Comparison of ENCODE assay signal across 8 mouse cellular contexts in the genomic region with DNA sequence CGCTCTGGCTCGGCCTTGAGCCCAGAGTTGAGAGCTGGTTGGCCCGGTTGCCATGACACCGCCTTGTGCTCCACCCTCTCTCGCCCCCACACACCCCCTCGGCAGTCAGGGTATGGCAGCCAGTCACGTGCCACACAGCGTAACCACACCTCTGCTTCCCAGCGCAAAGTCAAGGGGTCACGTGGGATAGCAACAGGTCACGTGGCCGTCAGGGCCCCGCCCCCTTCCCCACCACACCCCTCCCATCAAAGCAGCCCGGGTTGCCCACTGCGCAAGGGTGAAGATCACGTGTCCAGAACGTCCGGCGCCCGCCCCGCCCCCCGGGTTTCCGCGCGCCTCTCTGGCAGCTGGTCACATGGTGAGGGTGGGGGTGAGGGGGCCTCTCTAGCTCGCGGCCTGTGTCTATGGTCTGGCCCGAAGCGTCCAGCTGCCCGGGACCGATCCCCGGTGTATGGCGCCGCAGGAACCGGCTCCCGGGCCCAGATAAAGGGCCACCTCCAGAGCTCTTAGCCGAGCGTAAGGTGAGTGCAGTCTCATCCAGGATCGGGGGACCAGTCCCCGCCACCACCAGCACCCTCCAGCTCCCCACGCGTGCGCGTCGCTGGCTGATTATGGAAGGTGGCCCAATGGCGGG. TPM values are rescaled to one million over a fixed set of nuclear protein-coding genes. Genes with fewer than 3 reads are reported as not detected.
A peak's percentile ranks its signal among the peaks of the same experiment; 100 is the strongest.
DNase-seq lines count a peak whose midpoint lies in the region; ATAC-seq and TF ChIP-seq lines count a peak whose summit lies in the region.

A gene (plus strand): TSS at position 296 of the 634 bp plus-strand sequence.

- H3K4me3 ChIP-seq in CH12.LX (replicated peaks in 1 of 3; ENCODE audit: low read depth in 2 of 3, low read length in 2 of 3, poor library complexity in 1 of 3): peak within 1 kb of the TSS; percentile 83 to 96 (median 89)
- H3K4me3 ChIP-seq in forebrain, embryonic 11.5 days (ENCODE audit: low read depth, low read length): peak within 1 kb of the TSS; percentile 88
- H3K4me3 ChIP-seq in heart, embryonic 16.5 days (ENCODE audit: low read length): peak within 1 kb of the TSS; percentile 72
- peak within 1 kb of the TSS; percentile 71 for H3K4me3 ChIP-seq in liver, embryonic 15.5 days (replicated peaks)
- H3K4me3 ChIP-seq in neural tube, embryonic 12.5 days: peak within 1 kb of the TSS; percentile 81

- H3K36me3 ChIP-seq in CH12.LX (replicated peaks in 1 of 2; ENCODE audit: control insufficient read depth in 1 of 2, insufficient read depth in 1 of 2, low read length in 1 of 2): peaks cover 34 to 40% of the 10 kb centered on the region in 2 experiments
- H3K36me3 ChIP-seq in forebrain, embryonic 11.5 days (ENCODE audit: control insufficient read depth, insufficient read depth, low read length): peaks cover 31% of the 10 kb centered on the region
- H3K36me3 ChIP-seq in heart, embryonic 16.5 days (ENCODE audit: control insufficient read depth, insufficient read depth): peaks cover 37% of the 10 kb centered on the region
- H3K36me3 ChIP-seq in liver, embryonic 15.5 days (replicated peaks): peaks cover 37% of the 10 kb centered on the region
- peaks cover 38% of the 10 kb centered on the region for H3K36me3 ChIP-seq in neural tube, embryonic 12.5 days

- 0% methylated on average over 46 of the region's 46 CpGs for WGBS in forebrain, embryonic 11.5 days
- WGBS in heart, embryonic 16.5 days: under 1% methylated on average over 46 of the region's 46 CpGs
- under 1% methylated on average over 46 of the region's 46 CpGs for WGBS in liver, embryonic 15.5 days (ENCODE audit: insufficient replicate concordance)
- under 1% methylated on average over 45 of the region's 46 CpGs for WGBS in neural tube, embryonic 12.5 days

- DNase-seq in CH12.LX (ENCODE audit: extremely low read depth): peak; percentile 98
- peak; percentile 94 for DNase-seq in c-Kit-positive CD71-positive TER-119-negative erythroid progenitor cells, embryonic 14.5 days (ENCODE audit: low read depth)
- peak; percentile 100 for DNase-seq in forebrain, embryonic 11.5 days (ENCODE audit: low spot score)
- DNase-seq in kidney, postnatal 36 days: peak; percentile 99 to 100
- DNase-seq in telencephalon, adult 2 months (ENCODE audit: low read depth, low spot score): peak; percentile 98

- H3K27me3 ChIP-seq in CH12.LX (replicated peaks): peaks cover 33% of the 10 kb centered on the region
- no peaks in the 10 kb centered on the region for H3K27me3 ChIP-seq in forebrain, embryonic 11.5 days (ENCODE audit: control insufficient read depth, insufficient read depth, low read length)
- H3K27me3 ChIP-seq in heart, embryonic 16.5 days (ENCODE audit: control insufficient read depth, insufficient read depth, low read length): peaks cover 9% of the 10 kb centered on the region
- peaks cover 44% of the 10 kb centered on the region for H3K27me3 ChIP-seq in liver, embryonic 15.5 days
- no peaks in the 10 kb centered on the region for H3K27me3 ChIP-seq in neural tube, embryonic 12.5 days (replicated peaks)

- peak; percentile 89 for TF ChIP-seq POLR2A in CH12.LX (IDR thresholded peaks at IDR 0.05; ENCODE audit: low read depth, low read length)

- peaks cover 8 to 45% of the 10 kb centered on the region in 2 experiments for H3K4me1 ChIP-seq in CH12.LX (ENCODE audit: control insufficient read depth in 1 of 2, insufficient read depth in 2 of 2)
- peaks cover 8% of the 10 kb centered on the region; the same call in 1 of the 2 replicates for H3K4me1 ChIP-seq in forebrain, embryonic 11.5 days (replicated peaks; ENCODE audit: control insufficient read depth, insufficient read depth, low read length)
- peaks cover 13% of the 10 kb centered on the region for H3K4me1 ChIP-seq in heart, embryonic 16.5 days (ENCODE audit: control insufficient read depth, insufficient read depth, low read length)
- peaks cover 79% of the 10 kb centered on the region for H3K4me1 ChIP-seq in liver, embryonic 15.5 days (replicated peaks)
- peaks cover 40% of the 10 kb centered on the region for H3K4me1 ChIP-seq in neural tube, embryonic 12.5 days

- H3K9ac ChIP-seq in CH12.LX (ENCODE audit: insufficient read depth, low read depth): peak within 1 kb of the TSS; percentile 93
- peak within 1 kb of the TSS; percentile 99 for H3K9ac ChIP-seq in forebrain, embryonic 11.5 days (ENCODE audit: low read length)
- peak within 1 kb of the TSS; percentile 89 for H3K9ac ChIP-seq in heart, embryonic 16.5 days (ENCODE audit: low read length)
- H3K9ac ChIP-seq in liver, embryonic 15.5 days: peak within 1 kb of the TSS; percentile 73
- H3K9ac ChIP-seq in neural tube, embryonic 12.5 days: peak within 1 kb of the TSS; percentile 93

- ATAC-seq in forebrain, embryonic 11.5 days (replicated peaks; ENCODE audit: low FRiP score): peak; percentile 92
- peak; percentile 91 for ATAC-seq in heart, embryonic 16.5 days (replicated peaks; ENCODE audit: extremely low read depth, insufficient read depth, low FRiP score)
- ATAC-seq in liver, embryonic 15.5 days (ENCODE audit: insufficient read depth): peak; percentile 86
- ATAC-seq in neural tube, embryonic 12.5 days (ENCODE audit: low FRiP score, low read depth): peak; percentile 91

- TF ChIP-seq RAD21 in CH12.LX (IDR thresholded peaks at IDR 0.05; ENCODE audit: low read depth, low read length): no peak

- in situ Hi-C loops in CH12.LX (cut with MboI; ENCODE audit: low pct_ligation_motif_present, low pct_unique_long_range_greater_than_20kb, low sequenced_read_pairs): no loop called here

- TF ChIP-seq CTCF in CH12.LX (conservative IDR thresholded peaks at IDR 0.05 in 1 of 2, IDR thresholded peaks at IDR 0.05 in 1 of 2; ENCODE audit: low read depth in 2 of 2, low read length in 2 of 2): no peak

- H3K79me2 ChIP-seq in CH12.LX (replicated peaks; ENCODE audit: control insufficient read depth, extremely low read depth, insufficient read depth, poor library complexity, severe bottlenecking): peaks cover 21% of the 10 kb centered on the region

- dilution Hi-C loops in CH12.LX (cut with MboI; ENCODE audit: extremely low pct_ligation_motif_present, extremely low pct_unique_long_range_greater_than_20kb, low sequenced_read_pairs): no loop called here

- no peaks in the 10 kb centered on the region for H3K9me3 ChIP-seq in CH12.LX (replicated peaks; ENCODE audit: low read length)
- H3K9me3 ChIP-seq in forebrain, embryonic 11.5 days (ENCODE audit: control insufficient read depth, low read length): no peaks in the 10 kb centered on the region
- no peaks in the 10 kb centered on the region for H3K9me3 ChIP-seq in heart, embryonic 16.5 days (replicated peaks; ENCODE audit: control insufficient read depth, low read length)
- H3K9me3 ChIP-seq in liver, embryonic 15.5 days (replicated peaks): no peaks in the 10 kb centered on the region
- no peaks in the 10 kb centered on the region for H3K9me3 ChIP-seq in neural tube, embryonic 12.5 days

- TF ChIP-seq EP300 in CH12.LX (IDR thresholded peaks at IDR 0.05; ENCODE audit: low read length): no peak

- peak within 1 kb of the TSS; percentile 33; the same call in 1 of the 2 replicates for H3K27ac ChIP-seq in CH12.LX (ENCODE audit: insufficient read depth, low read depth)
- peak within 1 kb of the TSS; percentile 84 for H3K27ac ChIP-seq in forebrain, embryonic 11.5 days (ENCODE audit: low read depth, low read length)
- peak within 1 kb of the TSS; percentile 83 for H3K27ac ChIP-seq in heart, embryonic 16.5 days (ENCODE audit: low read length)
- H3K27ac ChIP-seq in liver, embryonic 15.5 days (replicated peaks): peak within 1 kb of the TSS; percentile 73
- H3K27ac ChIP-seq in neural tube, embryonic 12.5 days: peak within 1 kb of the TSS; percentile 57; the same call in 1 of the 2 replicates

- H3K4me2 ChIP-seq in CH12.LX (ENCODE audit: insufficient read depth, low read depth, poor library complexity, severe bottlenecking): peak within 1 kb of the TSS; percentile 74
- H3K4me2 ChIP-seq in forebrain, embryonic 11.5 days (ENCODE audit: low read depth, low read length, severe bottlenecking): peak within 1 kb of the TSS; percentile 86
- H3K4me2 ChIP-seq in heart, embryonic 16.5 days (ENCODE audit: low read depth, low read length): peak within 1 kb of the TSS; percentile 89
- peak within 1 kb of the TSS; percentile 94 for H3K4me2 ChIP-seq in liver, embryonic 15.5 days
- peak within 1 kb of the TSS; percentile 90 for H3K4me2 ChIP-seq in neural tube, embryonic 12.5 days (replicated peaks)

TF ChIP-seq in CH12.LX, 34 proteins besides CTCF, POLR2A, EP300 and RAD21 (continues in another document):
- TF ChIP-seq BHLHE40 (IDR thresholded peaks at IDR 0.05; ENCODE audit: low read depth, low read length) (peak; percentile 98), MXI1 (IDR thresholded peaks at IDR 0.05; ENCODE audit: low read depth, low read length) (peak; percentile 91), MYC (IDR thresholded peaks at IDR 0.05; ENCODE audit: low read depth, low read length) (no peak), IRF4 (IDR thresholded peaks at IDR 0.05; ENCODE audit: low read depth, low read length) (peak; percentile 49), SIN3A (IDR thresholded peaks at IDR 0.05; ENCODE audit: low read length) (peak; percentile 88), NELFE (IDR thresholded peaks at IDR 0.05; ENCODE audit: low read depth, low read length) (peak; percentile 88), JUND (conservative IDR thresholded peaks at IDR 0.05; ENCODE audit: low read depth, low read length) (no peak), ELF1 (IDR thresholded peaks at IDR 0.05; ENCODE audit: low read depth, low read length) (peak; percentile 70), TCF12 (IDR thresholded peaks at IDR 0.05; ENCODE audit: low read depth, low read length) (peak; percentile 89), ZMIZ1 (IDR thresholded peaks at IDR 0.05; ENCODE audit: low read depth, low read length) (no peak), MEF2A (IDR thresholded peaks at IDR 0.05; ENCODE audit: borderline replicate concordance, low read depth, low read length) (peak; percentile 67; the same call in 1 of the 2 replicates), HCFC1 (IDR thresholded peaks at IDR 0.05; ENCODE audit: low read depth, low read length) (peak; percentile 81), MAFK (IDR thresholded peaks at IDR 0.05; ENCODE audit: insufficient replicate concordance, low read length) (no peak), ETS1 (conservative IDR thresholded peaks at IDR 0.05; ENCODE audit: low read depth, low read length) (peak; percentile 29), CHD1 (IDR thresholded peaks at IDR 0.05; ENCODE audit: low read depth, low read length) (no peak), MAZ (IDR thresholded peaks at IDR 0.05; ENCODE audit: low read depth, low read length) (peak; percentile 97)

RNA-seq across cellular contexts. Expression of the gene that starts here (rescaled TPM):
- 257 and 304 TPM in 2 replicates for total RNA-seq in CH12.LX (2012; rRNA removed)
- 799 and 864 TPM in 2 replicates for total RNA-seq in CH12.LX (2014; rRNA removed)
- polyA plus RNA-seq in CH12.LX (2012; ENCODE audit: insufficient read length, low read depth): 839 and 921 TPM in 2 replicates
- polyA plus RNA-seq in forebrain, embryonic 11.5 days (2014; fragmentation: Nextera tagmentation; extraction: Ambion mirVana): 2,945 and 3,022 TPM in 2 replicates
- 834 and 885 TPM in 2 replicates for polyA plus RNA-seq in heart, embryonic 16.5 days (2015; fragmentation: Nextera tagmentation; extraction: Ambion mirVana)
- 338 and 361 TPM in 2 replicates for polyA plus RNA-seq in liver, embryonic 15.5 days (2015; fragmentation: Nextera tagmentation; extraction: Ambion mirVana)
- 1,857 and 1,896 TPM in 2 replicates for polyA plus RNA-seq in neural tube, embryonic 12.5 days (2016; fragmentation: Nextera tagmentation; extraction: Ambion mirVana)

Comparison
In these comparisons a context has a peak if more than half of its experiments do, and no peak if none do; other contexts are left out.
1. Peak in every context shown above with its lines: DNase-seq, ATAC-seq, H3K4me3 ChIP-seq and H3K27ac ChIP-seq.
2. H3K27ac ChIP-seq: peak in every context shown above with its lines; median percentile 84 in forebrain, embryonic 11.5 days; 83 in heart, embryonic 16.5 days; 73 in liver, embryonic 15.5 days; 57 in neural tube, embryonic 12.5 days; 33 in CH12.LX.